Mouse (Mus musculus): ENCODE measurements at regions not wholly inside any gene's neighbourhood (a gene's known extent, or its start where the extent isn't known, plus 50 kb on each side); places are given as distances from the start of the nearest gene placed in this dataset.

DNA sequence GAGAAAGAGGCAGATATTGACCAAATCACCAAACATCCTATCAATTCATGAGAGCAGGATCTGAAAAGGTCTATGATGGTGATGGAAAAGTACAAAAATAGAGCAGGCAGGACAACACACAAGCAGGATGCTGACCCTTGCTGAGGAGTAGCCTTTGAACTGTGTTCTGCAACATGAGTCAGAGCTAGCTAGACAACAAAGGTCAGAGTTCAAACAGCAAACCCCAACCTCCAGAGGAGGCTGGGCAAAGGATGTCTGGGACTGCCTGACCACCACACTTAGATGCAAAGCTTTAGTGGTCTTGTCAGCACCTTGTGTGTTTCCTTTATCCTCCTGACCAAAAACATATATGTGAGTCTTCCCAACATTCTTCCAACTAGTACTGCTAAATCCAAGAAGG lies 122.5 kb upstream of the Car8 start:
- TF ChIP-seq CTCF (conservative IDR thresholded peaks at IDR 0.05; ENCODE audit: low read length) = no peak
- TF ChIP-seq POU5F1 (IDR thresholded peaks at IDR 0.05; ENCODE audit: borderline replicate concordance, low read length) = no peak
- no peak for TF ChIP-seq NANOG (IDR thresholded peaks at IDR 0.05; ENCODE audit: borderline replicate concordance, low read length)
